22 mouse cellular contexts compared by ENCODE assay signal in the genomic region with DNA sequence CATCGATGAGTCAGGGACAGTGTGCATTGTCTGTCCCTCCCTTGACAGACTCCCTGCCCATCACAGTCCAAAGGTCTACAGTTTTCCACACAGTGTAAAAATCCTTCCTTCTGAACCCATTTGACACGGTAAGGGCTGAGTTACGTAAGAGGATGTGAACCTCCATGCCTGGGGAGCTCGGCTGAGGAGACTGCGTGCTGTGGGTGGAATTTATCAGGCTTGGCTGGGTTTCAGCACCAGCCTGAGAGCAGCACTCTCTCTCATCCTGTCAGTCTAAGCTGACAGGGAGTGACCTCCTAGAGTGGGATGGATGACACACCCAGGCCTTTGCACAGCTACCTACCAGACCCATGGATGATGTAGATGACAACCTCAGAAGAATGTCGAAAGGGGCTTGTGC.
DNase-seq lines count a peak whose midpoint lies in the region; TF ChIP-seq lines count a peak whose summit lies in the region.
"Had no signal": no experiment of that assay in that cellular context is flagged by ENCODE, and none has a peak within 500 bp of the region (broad histone marks: within the 10 kb centered on the region; RNA-seq: fewer than 3 reads in every experiment).

No protein-coding gene starts in this region.

- H3K27ac ChIP-seq in layer of hippocampus, adult 2 months, result peak overlapping the region; percentile 83
- no peak overlapping the region for H3K27ac ChIP-seq in CH12.LX (ENCODE audit: insufficient read depth, low read depth)
- H3K27ac ChIP-seq: embryonic facial prominence, embryonic 10.5 days; forebrain, embryonic 15.5 days; heart, adult 2 months; heart, embryonic 13.5 days; hindbrain, embryonic 12.5 days; limb, embryonic 12.5 days; midbrain, embryonic 10.5 days; stomach, postnatal 0 days had no signal

- DNase-seq in frontal cortex, postnatal 36 days (ENCODE audit: low spot score in 2 of 2), result peak; percentile 44 to 45
- DNase-seq in frontal cortex, postnatal 10 days (ENCODE audit: low spot score in 2 of 2), result no peak
- DNase-seq in layer of hippocampus, adult 2 months (ENCODE audit: low spot score in 2 of 2), result peak in 1 of 2 experiments; percentile 54
- DNase-seq in layer of hippocampus, postnatal 25 days (ENCODE audit: extremely low spot score in 1 of 2, low spot score in 1 of 2), result no peak
- peak; percentile 17 for DNase-seq in CH12.LX (ENCODE audit: extremely low read depth)
- peak; percentile 80 for DNase-seq in brain, adult 2 months (ENCODE audit: low read depth, low spot score)
- no peak for DNase-seq in heart, postnatal 4 days
- DNase-seq: adrenal gland, postnatal 25 days; cerebellum, adult 9-10 months; gastrocnemius, postnatal 36 days; heart, adult 2 months; heart, postnatal 14 days; lung, adult 18-20 months; lung, postnatal 10 days had no signal

- no peaks in the 10 kb centered on the region for H3K9me3 ChIP-seq in CH12.LX (replicated peaks; ENCODE audit: low read length)
- H3K9me3 ChIP-seq: forebrain, embryonic 15.5 days; heart, embryonic 13.5 days; hindbrain, embryonic 12.5 days; limb, embryonic 12.5 days; midbrain, embryonic 10.5 days had no signal

- H3K9ac ChIP-seq in CH12.LX (ENCODE audit: insufficient read depth, low read depth), result no peak overlapping the region
- H3K9ac ChIP-seq: forebrain, embryonic 15.5 days; heart, embryonic 13.5 days; hindbrain, embryonic 12.5 days; limb, embryonic 12.5 days had no signal

- no peak for TF ChIP-seq POLR2A in CH12.LX (IDR thresholded peaks at IDR 0.05; ENCODE audit: low read depth, low read length)

- H3K79me2 ChIP-seq in CH12.LX (replicated peaks; ENCODE audit: control insufficient read depth, extremely low read depth, insufficient read depth, poor library complexity, severe bottlenecking), result no peaks in the 10 kb centered on the region

- no peak overlapping the region for H3K4me2 ChIP-seq in CH12.LX (ENCODE audit: insufficient read depth, low read depth, poor library complexity, severe bottlenecking)
- H3K4me2 ChIP-seq: forebrain, embryonic 15.5 days; heart, embryonic 13.5 days; hindbrain, embryonic 12.5 days; limb, embryonic 12.5 days; liver, embryonic 11.5 days had no signal

- H3K4me1 ChIP-seq in CH12.LX (ENCODE audit: control insufficient read depth in 1 of 2, insufficient read depth in 2 of 2), result peaks cover 0 to 18% of the 10 kb centered on the region in 2 experiments; a peak in 2 of 4 replicates
- H3K4me1 ChIP-seq: embryonic facial prominence, embryonic 10.5 days; forebrain, embryonic 15.5 days; heart, embryonic 13.5 days; hindbrain, embryonic 12.5 days; limb, embryonic 12.5 days; midbrain, embryonic 10.5 days had no signal

- TF ChIP-seq RAD21 in CH12.LX (IDR thresholded peaks at IDR 0.05; ENCODE audit: low read depth, low read length), result no peak

- H3K36me3 ChIP-seq in CH12.LX (replicated peaks in 1 of 2; ENCODE audit: control insufficient read depth in 1 of 2, insufficient read depth in 1 of 2, low read length in 1 of 2), result no peaks in the 10 kb centered on the region
- H3K36me3 ChIP-seq: embryonic facial prominence, embryonic 10.5 days; forebrain, embryonic 15.5 days; heart, embryonic 13.5 days; hindbrain, embryonic 12.5 days; limb, embryonic 12.5 days; midbrain, embryonic 10.5 days had no signal

- dilution Hi-C loops in CH12.LX (cut with MboI; ENCODE audit: extremely low pct_ligation_motif_present, extremely low pct_unique_long_range_greater_than_20kb, low sequenced_read_pairs), result no loop called here

- H3K4me3 ChIP-seq in layer of hippocampus, adult 2 months, result no peak overlapping the region
- no peak overlapping the region for H3K4me3 ChIP-seq in CH12.LX (replicated peaks in 1 of 3; ENCODE audit: low read depth in 2 of 3, low read length in 2 of 3, poor library complexity in 1 of 3)
- H3K4me3 ChIP-seq: embryonic facial prominence, embryonic 10.5 days; forebrain, embryonic 15.5 days; heart, adult 2 months; heart, embryonic 13.5 days; hindbrain, embryonic 12.5 days; limb, embryonic 12.5 days; midbrain, embryonic 10.5 days had no signal

- in situ Hi-C loops in CH12.LX (cut with MboI; ENCODE audit: low pct_ligation_motif_present, low pct_unique_long_range_greater_than_20kb, low sequenced_read_pairs), result no loop called here

- H3K27me3 ChIP-seq in CH12.LX (replicated peaks), result no peaks in the 10 kb centered on the region
- H3K27me3 ChIP-seq: forebrain, embryonic 15.5 days; heart, embryonic 13.5 days; hindbrain, embryonic 12.5 days; limb, embryonic 12.5 days had no signal

- no peak for TF ChIP-seq EP300 in CH12.LX (IDR thresholded peaks at IDR 0.05; ENCODE audit: low read length)

- no peak for TF ChIP-seq CTCF in layer of hippocampus, adult 2 months (conservative IDR thresholded peaks at IDR 0.05)
- no peak for TF ChIP-seq CTCF in CH12.LX (conservative IDR thresholded peaks at IDR 0.05 in 1 of 2, IDR thresholded peaks at IDR 0.05 in 1 of 2; ENCODE audit: low read depth in 2 of 2, low read length in 2 of 2)

TF ChIP-seq in CH12.LX, 34 proteins besides CTCF, POLR2A, EP300 and RAD21:
- TF ChIP-seq USF2 (conservative IDR thresholded peaks at IDR 0.05; ENCODE audit: low read depth, low read length) (no peak), JUN (IDR thresholded peaks at IDR 0.05; ENCODE audit: insufficient read depth, low read depth, low read length) (no peak), POLR2AphosphoS2 (IDR thresholded peaks at IDR 0.05; ENCODE audit: low read depth, low read length) (no peak), IRF4 (IDR thresholded peaks at IDR 0.05; ENCODE audit: low read depth, low read length) (no peak)

Comparison
In these comparisons a context has a peak if more than half of its experiments do, and no peak if none do; other contexts are left out.
1. DNase-seq: peak in frontal cortex, postnatal 36 days (2 of 2), CH12.LX (single experiment) and brain, adult 2 months (single experiment); none in frontal cortex, postnatal 10 days (0 of 2), layer of hippocampus, postnatal 25 days (0 of 2) and heart, postnatal 4 days (single experiment).